Mouse (Mus musculus) kidney, adult 2 months (tissue): ENCODE data around the gene P2rx3. TPM values are rescaled to one million over a fixed set of nuclear protein-coding genes. Genes with fewer than 3 reads are reported as not detected.

ENCODE experiments used
- DNase-seq: peaks from one replicate; pipeline ENCODE4 v3.0.0; 2021
- H3K27ac ChIP-seq: fragments of 200-500 bp; 2 replicates; pipeline ENCODE4 v1.5.1; 2012; ENCODE audit warnings: low read depth, low read length, control low read depth, inconsistent platforms; ENCODE audit not compliant: insufficient read depth
- H3K27me3 ChIP-seq: fragments of 200-500 bp; replicated peaks from 2 replicates; pipeline ENCODE4 v1.6.1; 2012; ENCODE audit warnings: mild to moderate bottlenecking, moderate library complexity, low read length, inconsistent platforms; ENCODE audit not compliant: control insufficient read depth, insufficient read depth
- H3K36me3 ChIP-seq: fragments of 200-500 bp; 2 replicates; pipeline ENCODE4 v1.6.1; 2012; ENCODE audit warnings: mild to moderate bottlenecking, moderate library complexity, low read length, inconsistent platforms; ENCODE audit not compliant: control insufficient read depth, insufficient read depth
- H3K4me1 ChIP-seq: fragments of 200-500 bp; 2 replicates; pipeline ENCODE4 v1.6.1; 2011; ENCODE audit warnings: low read length; ENCODE audit not compliant: control insufficient read depth, insufficient read depth
- H3K4me3 ChIP-seq: fragments of 200-500 bp; 2 replicates; pipeline ENCODE4 v1.5.1; 2011; ENCODE audit warnings: mild to moderate bottlenecking, low read depth, low read length, control low read depth; ENCODE audit not compliant: insufficient read depth
- CTCF ChIP-seq: fragments of 200-500 bp; conservative IDR thresholded peaks from 2 replicates; pipeline ENCODE4 v1.5.1; 2011; ENCODE audit warnings: low read depth, mild to moderate bottlenecking, control low read depth, low read length, moderate library complexity, mixed read lengths; ENCODE audit not compliant: insufficient read depth, insufficient read length
- POLR2A ChIP-seq: fragments of 200-500 bp; IDR thresholded peaks from one replicate; pipeline ENCODE4 v1.6.1; 2011; ENCODE audit warnings: low read depth, low read length, control low read depth
- WGBS: fragments of 180-500 bp; shearing (Covaris S2); methylation state at CpG from one replicate; pipeline ENCODE4 v1.1.7; 2018; 5-methylcytosine and 5-hydroxymethylcytosine counted together
- polyA plus RNA-seq: library from polyadenylated mRNA; depleted of rRNA; stranded (reverse); fragments of >200 nt; gene quantifications from 2 replicates; pipeline ENCODE4 v1.2.3, GENCODE M21; 2012

Gene P2rx3
- polyA plus RNA-seq, 1 experiment = 0.80 TPM

GRCm38 (mm10) chr2:85050746-85051145 lies 13.5 kb upstream of the P2rx3 start:
- Histone ChIP-seq H3K27me3 (no peaks in the 10 kb centered on the region), H3K4me3 (peak overlapping the region; percentile 50), H3K36me3 (no peaks in the 10 kb centered on the region), H3K27ac (peak overlapping the region; percentile 72), H3K4me1 (peaks cover 5% of the 10 kb centered on the region)
- 37% methylated on average over 9 of the region's 9 CpGs for WGBS
- TF ChIP-seq POLR2A (no peak), CTCF (no peak)
- DNase-seq = peak; percentile 47

GRCm38 (mm10) chr2:85050001-85050634 lies 12.9 kb upstream of the P2rx3 start:
- H3K27me3 ChIP-seq = no peaks in the 10 kb centered on the region
- no peak for TF ChIP-seq CTCF
- TF ChIP-seq POLR2A = no peak
- peak overlapping the region; percentile 72 for H3K27ac ChIP-seq
- H3K4me1 ChIP-seq = peaks cover 5% of the 10 kb centered on the region; the same call in 1 of the 2 replicates
- peak overlapping the region; percentile 50 for H3K4me3 ChIP-seq
- DNase-seq = peak; percentile 77
- no peaks in the 10 kb centered on the region for H3K36me3 ChIP-seq
- WGBS = 31% methylated on average over 10 of the region's 10 CpGs

DNA sequence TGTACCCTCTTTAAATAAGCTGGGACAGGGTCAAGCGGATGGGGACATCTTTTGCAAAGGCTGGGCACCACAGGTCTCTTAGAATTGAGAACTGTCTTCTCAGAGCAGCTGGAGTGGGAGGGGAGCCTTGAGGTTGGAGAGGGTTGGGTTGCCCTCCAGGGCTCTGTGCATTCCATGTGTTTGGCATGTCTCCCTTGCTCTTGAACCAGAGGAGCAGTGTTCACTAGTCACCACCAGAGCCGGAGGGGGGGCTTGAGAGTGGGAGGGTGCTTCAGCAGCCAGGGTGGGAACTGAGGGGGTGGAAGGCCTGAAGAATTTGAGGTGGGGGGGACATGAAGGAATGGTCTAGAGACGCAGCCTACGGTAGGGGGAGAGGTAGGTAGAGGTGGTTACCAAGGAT lies 12.0 kb upstream of the P2rx3 start:
- no peak for TF ChIP-seq CTCF
- H3K27me3 ChIP-seq = no peaks in the 10 kb centered on the region
- no peak for DNase-seq
- peaks cover 5% of the 10 kb centered on the region; the same call in 1 of the 2 replicates for H3K4me1 ChIP-seq
- peak overlapping the region; percentile 3; the same call in 1 of the 2 replicates for H3K4me3 ChIP-seq
- H3K36me3 ChIP-seq = no peaks in the 10 kb centered on the region; the same call in 1 of the 2 replicates
- 73% methylated on average over 4 of the region's 4 CpGs for WGBS
- H3K27ac ChIP-seq = no peak overlapping the region

GRCm38 (mm10) chr2:85048168-85048751 lies 11.0 kb upstream of the P2rx3 start:
- peaks cover 5% of the 10 kb centered on the region; the same call in 1 of the 2 replicates for H3K4me1 ChIP-seq
- H3K27ac ChIP-seq = peak overlapping the region; percentile 34
- TF ChIP-seq CTCF = no peak
- TF ChIP-seq POLR2A = no peak
- peaks cover 2% of the 10 kb centered on the region; the same call in 1 of the 2 replicates for H3K36me3 ChIP-seq
- peak overlapping the region; percentile 76 for H3K4me3 ChIP-seq
- DNase-seq = peak; percentile 60
- no peaks in the 10 kb centered on the region for H3K27me3 ChIP-seq
- WGBS = 1% methylated on average over 40 of the region's 44 CpGs

GRCm38 (mm10) chr2:85047596-85048167 lies 10.4 kb upstream of the P2rx3 start, which contains the start of gene Tnks1bp1:
Gene Tnks1bp1, plus strand, starts transcription at chr2:85048022.
- Histone ChIP-seq H3K36me3 (peaks cover 3% of the 10 kb centered on the region; the same call in 1 of the 2 replicates), H3K4me1 (peaks cover 5% of the 10 kb centered on the region; the same call in 1 of the 2 replicates), H3K27me3 (no peaks in the 10 kb centered on the region), H3K27ac (peak within 1 kb of the TSS; percentile 64), H3K4me3 (peak within 1 kb of the TSS; percentile 76)
- WGBS = under 1% methylated on average over 42 of the region's 42 CpGs
- DNase-seq = peak; percentile 100
- TF ChIP-seq POLR2A (no peak), CTCF (no peak)

DNA sequence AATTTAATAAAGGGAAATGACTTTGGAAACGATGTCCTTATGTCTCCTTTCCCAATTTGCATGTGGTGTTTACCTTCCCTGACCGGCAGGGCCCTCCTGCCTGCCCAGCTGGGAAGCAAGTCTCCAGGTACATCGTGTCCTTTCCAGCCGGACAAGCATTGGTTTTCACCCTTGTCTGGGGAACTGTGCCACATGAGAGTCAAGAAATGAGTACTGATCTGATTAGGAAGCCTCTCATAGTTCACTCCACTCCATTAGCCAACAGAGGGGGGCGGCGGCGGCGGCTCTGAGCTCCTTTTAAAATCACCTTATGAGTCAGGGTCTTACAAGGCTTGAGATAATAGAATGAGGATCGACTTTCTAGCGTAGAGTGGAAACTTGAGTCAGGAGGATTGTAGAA lies 9.8 kb upstream of the P2rx3 start:
- DNase-seq = no peak
- Histone ChIP-seq H3K36me3 (peaks cover 4% of the 10 kb centered on the region; the same call in 1 of the 2 replicates), H3K27ac (peak overlapping the region; percentile 64), H3K4me3 (peak overlapping the region; percentile 49; the same call in 1 of the 2 replicates), H3K4me1 (peaks cover 5% of the 10 kb centered on the region; the same call in 1 of the 2 replicates), H3K27me3 (no peaks in the 10 kb centered on the region)
- no peak for TF ChIP-seq CTCF
- no peak for TF ChIP-seq POLR2A
- 28% methylated on average over 10 of the region's 10 CpGs for WGBS

DNA sequence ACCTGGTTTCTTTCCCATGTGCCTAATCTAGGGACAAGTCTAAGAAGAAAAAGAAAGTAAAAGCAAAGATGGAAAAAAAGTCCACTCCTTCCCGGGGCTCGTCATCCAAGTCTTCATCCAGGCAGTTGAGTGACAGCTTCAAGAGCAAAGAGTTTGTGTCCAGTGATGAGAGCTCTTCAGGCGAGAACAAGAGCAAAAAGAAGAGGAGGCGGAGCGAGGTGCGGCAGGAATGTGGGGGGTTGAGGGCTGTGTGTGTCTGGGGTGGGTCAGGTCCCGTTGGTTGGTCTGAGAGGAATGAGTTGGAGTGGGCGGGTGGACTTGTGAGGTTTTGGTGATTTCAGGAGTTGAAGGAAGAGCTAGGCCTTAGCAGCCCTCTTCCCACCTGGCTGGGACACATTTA lies 9.0 kb upstream of the P2rx3 start:
- 87% methylated on average over 8 of the region's 8 CpGs for WGBS
- no peak for TF ChIP-seq CTCF
- TF ChIP-seq POLR2A = no peak
- no peak for DNase-seq
- Histone ChIP-seq H3K36me3 (peaks cover 4% of the 10 kb centered on the region; the same call in 1 of the 2 replicates), H3K27me3 (no peaks in the 10 kb centered on the region), H3K4me1 (peaks cover 5% of the 10 kb centered on the region; the same call in 1 of the 2 replicates), H3K4me3 (no peak overlapping the region), H3K27ac (no peak overlapping the region)
